Mouse (Mus musculus) neural tube, embryonic 11.5 days (tissue): ENCODE measurements at regions not wholly inside any gene's neighbourhood (a gene's known extent, or its start where the extent isn't known, plus 50 kb on each side); places are given as distances from the start of the nearest gene placed in this dataset.
A peak's percentile ranks its signal among the peaks of the same experiment; 100 is the strongest.

Experiments
- ATAC-seq: fragments of 200-750 bp; cut with Nextera tagmentation; 2 replicates; pipeline ENCODE4 v1.8.0; 2017; ENCODE audit warnings: moderate number of reproducible peaks, mild to moderate bottlenecking, moderate TSS enrichment, moderate library complexity; ENCODE audit not compliant: insufficient read depth, low FRiP score, low TSS enrichment
- DNase-seq: peaks from one replicate; pipeline ENCODE4 v3.0.0-alpha.2; 2015; ENCODE audit warnings: low spot score
- H3K27ac ChIP-seq: fragments of 300-500 bp; sonication (generic); 2 replicates; pipeline ENCODE4 v1.5.1; 2014; ENCODE audit warnings: low read depth, mild to moderate bottlenecking, low read length
- H3K27me3 ChIP-seq: fragments of 300-500 bp; sonication (generic); 2 replicates; pipeline ENCODE4 v1.6.1; 2014; ENCODE audit warnings: mild to moderate bottlenecking, low read length, mixed read lengths; ENCODE audit not compliant: control insufficient read depth, insufficient read depth
- H3K36me3 ChIP-seq: fragments of 300-500 bp; sonication (generic); 2 replicates; pipeline ENCODE4 v1.6.1; 2014; ENCODE audit warnings: mild to moderate bottlenecking, low read length, moderate library complexity, mixed read lengths; ENCODE audit not compliant: control insufficient read depth, insufficient read depth
- H3K4me1 ChIP-seq: fragments of 300-500 bp; sonication (generic); 2 replicates; pipeline ENCODE4 v1.6.1; 2014; ENCODE audit warnings: low read length, mixed read lengths; ENCODE audit not compliant: control insufficient read depth, insufficient read depth
- H3K4me2 ChIP-seq: fragments of 300-500 bp; sonication (generic); 2 replicates; pipeline ENCODE4 v1.6.1; 2014; ENCODE audit warnings: low read depth, mild to moderate bottlenecking, moderate library complexity
- H3K4me3 ChIP-seq: fragments of 300-500 bp; sonication (generic); 2 replicates; pipeline ENCODE4 v1.5.1; 2014; ENCODE audit warnings: low read depth, low read length
- H3K9ac ChIP-seq: fragments of 300-500 bp; sonication (generic); 2 replicates; pipeline ENCODE4 v1.6.1; 2014; ENCODE audit warnings: mild to moderate bottlenecking, low read length
- H3K9me3 ChIP-seq: fragments of 300-500 bp; sonication (generic); 2 replicates; pipeline ENCODE4 v1.6.1; 2016; ENCODE audit warnings: low read length; ENCODE audit not compliant: control insufficient read depth
- WGBS: fragments of 180-500 bp; shearing (Covaris S2); extraction: QIAGEN DNeasy Blood & Tissue Kit; methylation state at CpG from one replicate; pipeline ENCODE4 v1.1.7; 2014; 5-methylcytosine and 5-hydroxymethylcytosine counted together

GRCm38 (mm10) chr4:114711082-114711481 is 110.4 kb upstream of the Gm12830 start:
- Histone ChIP-seq H3K36me3 (no peaks in the 10 kb centered on the region), H3K9me3 (no peaks in the 10 kb centered on the region), H3K4me1 (no peaks in the 10 kb centered on the region), H3K27me3 (no peaks in the 10 kb centered on the region), H3K4me2 (no peak overlapping the region), H3K9ac (no peak overlapping the region), H3K4me3 (no peak overlapping the region), H3K27ac (no peak overlapping the region)
- ATAC-seq, result no peak
- DNase-seq, result no peak
- WGBS, result 68% methylated on average over 3 of the region's 3 CpGs

GRCm38 (mm10) chr4:114712005-114712665 is 109.4 kb upstream of the Gm12830 start:
- H3K4me2 ChIP-seq, result no peak overlapping the region
- WGBS, result 29% methylated on average over 7 of the region's 7 CpGs
- no peak overlapping the region for H3K4me3 ChIP-seq
- H3K36me3 ChIP-seq, result no peaks in the 10 kb centered on the region
- DNase-seq (no peak), ATAC-seq (no peak)
- H3K27ac ChIP-seq, result no peak overlapping the region
- no peaks in the 10 kb centered on the region for H3K27me3 ChIP-seq
- H3K4me1 ChIP-seq, result no peaks in the 10 kb centered on the region
- H3K9ac ChIP-seq, result no peak overlapping the region
- H3K9me3 ChIP-seq, result no peaks in the 10 kb centered on the region

GRCm38 (mm10) chr4:114712921-114713527 is 108.5 kb upstream of the Gm12830 start:
- Histone ChIP-seq H3K36me3 (no peaks in the 10 kb centered on the region), H3K27me3 (no peaks in the 10 kb centered on the region), H3K9me3 (0 out of 2 replicates have a peak, but pooled peaks cover 2% of the 10 kb centered on the region), H3K27ac (no peak overlapping the region), H3K9ac (no peak overlapping the region), H3K4me2 (no peak overlapping the region), H3K4me1 (no peaks in the 10 kb centered on the region), H3K4me3 (no peak overlapping the region)
- WGBS, result 63% methylated on average over 4 of the region's 4 CpGs
- ATAC-seq, result no peak
- DNase-seq, result no peak

GRCm38 (mm10) chr4:114716703-114717102 is 104.8 kb upstream of the Gm12830 start:
- Histone ChIP-seq H3K4me2 (no peak overlapping the region), H3K9me3 (0 out of 2 replicates have a peak, but pooled peaks cover 2% of the 10 kb centered on the region), H3K27me3 (0 out of 2 replicates have a peak, but pooled peaks cover 2% of the 10 kb centered on the region), H3K4me1 (no peaks in the 10 kb centered on the region), H3K36me3 (no peaks in the 10 kb centered on the region), H3K9ac (no peak overlapping the region), H3K4me3 (no peak overlapping the region), H3K27ac (no peak overlapping the region)
- DNase-seq, result no peak
- 84% methylated on average over 2 of the region's 2 CpGs for WGBS
- ATAC-seq, result no peak

GRCm38 (mm10) chr4:114720696-114721095 is 100.8 kb upstream of the Gm12830 start:
- H3K4me2 ChIP-seq, result no peak overlapping the region
- H3K9ac ChIP-seq, result no peak overlapping the region
- 0 out of 2 replicates have a peak, but pooled peaks cover 2% of the 10 kb centered on the region for H3K9me3 ChIP-seq
- H3K4me1 ChIP-seq, result no peaks in the 10 kb centered on the region
- H3K27ac ChIP-seq, result no peak overlapping the region
- 0 out of 2 replicates have a peak, but pooled peaks cover 2% of the 10 kb centered on the region for H3K27me3 ChIP-seq
- H3K4me3 ChIP-seq, result no peak overlapping the region
- 51% methylated on average over 3 of the region's 3 CpGs for WGBS
- H3K36me3 ChIP-seq, result no peaks in the 10 kb centered on the region
- DNase-seq (no peak), ATAC-seq (no peak)

- 58% methylated on average over 2 of the region's 2 CpGs for WGBS
- Histone ChIP-seq H3K4me1 (no peaks in the 10 kb centered on the region), H3K4me3 (no peak overlapping the region), H3K4me2 (no peak overlapping the region), H3K27me3 (0 out of 2 replicates have a peak, but pooled peaks cover 2% of the 10 kb centered on the region), H3K27ac (no peak overlapping the region), H3K9me3 (0 out of 2 replicates have a peak, but pooled peaks cover 2% of the 10 kb centered on the region), H3K9ac (no peak overlapping the region), H3K36me3 (no peaks in the 10 kb centered on the region)
- DNase-seq (no peak), ATAC-seq (no peak)
Measured at GRCm38 (mm10) chr4:114721386-114721785, 100.1 kb upstream of the Gm12830 start.

GRCm38 (mm10) chr4:114728235-114729000 is 93.1 kb upstream of the Gm12830 start:
- Histone ChIP-seq H3K27ac (no peak overlapping the region), H3K36me3 (no peaks in the 10 kb centered on the region), H3K4me1 (no peaks in the 10 kb centered on the region), H3K27me3 (no peaks in the 10 kb centered on the region), H3K9ac (no peak overlapping the region), H3K9me3 (no peaks in the 10 kb centered on the region), H3K4me2 (no peak overlapping the region), H3K4me3 (no peak overlapping the region)
- ATAC-seq (peak; percentile 48), DNase-seq (no peak)
- WGBS, result 64% methylated on average over 11 of the region's 11 CpGs

GRCm38 (mm10) chr4:114733256-114734004 is 88.1 kb upstream of the Gm12830 start:
- no peaks in the 10 kb centered on the region for H3K27me3 ChIP-seq
- WGBS, result 82% methylated on average over 10 of the region's 10 CpGs

More at GRCm38 (mm10) chr4:114733256-114734004, 88.1 kb upstream of the Gm12830 start:
- no peaks in the 10 kb centered on the region for H3K36me3 ChIP-seq
- H3K27ac ChIP-seq, result no peak overlapping the region
- DNase-seq (no peak), ATAC-seq (no peak)
- no peaks in the 10 kb centered on the region for H3K9me3 ChIP-seq
- H3K4me3 ChIP-seq, result no peak overlapping the region
- no peaks in the 10 kb centered on the region for H3K4me1 ChIP-seq
- H3K9ac ChIP-seq, result no peak overlapping the region
- H3K4me2 ChIP-seq, result no peak overlapping the region
